ENCODE assay signal across 8 mouse cellular contexts in the genomic region with DNA sequence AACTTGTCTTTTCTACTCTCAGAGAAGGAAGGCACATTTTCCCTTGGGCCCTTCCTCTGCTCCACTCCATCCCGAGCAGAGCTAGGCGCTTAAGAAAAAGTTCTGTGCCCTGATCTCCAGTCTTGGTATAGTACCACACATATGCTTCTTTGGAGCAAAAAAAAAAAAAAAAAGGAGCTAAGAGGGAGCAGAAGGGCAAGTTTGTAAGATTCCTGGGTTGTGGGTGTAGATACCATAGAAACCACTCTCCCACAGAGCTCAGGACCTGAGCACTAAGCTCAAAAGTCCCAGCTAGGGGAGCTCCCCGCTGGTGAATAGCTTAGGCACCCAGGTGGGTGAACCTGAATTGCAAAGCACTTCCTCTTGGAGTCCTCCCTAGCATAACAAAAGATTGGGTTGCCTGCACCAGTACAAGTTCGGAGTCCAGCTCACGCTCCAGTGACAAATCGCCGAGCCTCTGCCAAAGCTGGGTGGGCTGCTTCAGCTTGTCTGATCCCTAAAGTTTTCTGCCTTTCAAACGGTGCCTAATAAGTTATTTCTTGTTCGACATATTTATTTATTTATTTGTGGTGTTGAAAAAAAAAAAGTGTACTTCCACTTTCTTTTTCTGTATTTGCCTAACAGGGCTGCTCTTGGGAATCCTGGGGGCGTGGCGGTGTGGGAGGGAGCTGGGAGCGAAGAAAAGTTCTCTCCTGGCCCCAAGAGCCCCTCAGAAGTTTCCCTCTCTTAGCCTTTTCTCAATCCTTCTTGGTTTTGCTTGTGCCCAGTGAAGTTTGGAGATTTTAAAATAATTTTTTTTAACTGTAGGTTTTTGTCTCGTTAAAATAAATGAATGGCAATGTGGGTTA. TPM values are rescaled to one million over a fixed set of nuclear protein-coding genes. Genes with fewer than 3 reads are reported as not detected.
DNase-seq lines count a peak whose midpoint lies in the region; ATAC-seq and TF ChIP-seq lines count a peak whose summit lies in the region.

No protein-coding gene starts in this region.

- DNase-seq in heart, adult 11 months: no peak
- DNase-seq in embryo, embryonic 9.5 days (ENCODE audit: extremely low spot score): peak; percentile 24
- DNase-seq in liver, postnatal 0 days: no peak
- DNase-seq in urinary bladder, adult 2 months (ENCODE audit: low spot score): no peak
- DNase-seq in cerebellum, postnatal 25 days: no peak
- DNase-seq in spleen, postnatal 4 days (ENCODE audit: low spot score in 2 of 2): no peak

- TF ChIP-seq EP300 in liver, postnatal 0 days (IDR thresholded peaks at IDR 0.05; ENCODE audit: low read depth): no peak

- H3K27me3 ChIP-seq in heart, embryonic 12.5 days (replicated peaks): peaks cover 39% of the 10 kb centered on the region
- peaks cover 3% of the 10 kb centered on the region for H3K27me3 ChIP-seq in hindbrain, embryonic 16.5 days (replicated peaks; ENCODE audit: control insufficient read depth, insufficient read depth, low read length)
- H3K27me3 ChIP-seq in liver, postnatal 0 days (ENCODE audit: insufficient read depth, low read length): peaks cover 34% of the 10 kb centered on the region

- peak overlapping the region; percentile 32; the same call in 1 of the 2 replicates for H3K9ac ChIP-seq in heart, embryonic 12.5 days
- H3K9ac ChIP-seq in hindbrain, embryonic 16.5 days (ENCODE audit: low read depth, low read length): peak overlapping the region; percentile 78
- H3K9ac ChIP-seq in liver, postnatal 0 days (replicated peaks): no peak overlapping the region

- no peak overlapping the region for H3K27ac ChIP-seq in heart, embryonic 12.5 days (ENCODE audit: poor library complexity, severe bottlenecking)
- no peak overlapping the region for H3K27ac ChIP-seq in hindbrain, embryonic 16.5 days (ENCODE audit: low read depth, low read length)
- no peak overlapping the region for H3K27ac ChIP-seq in liver, postnatal 0 days (ENCODE audit: low read depth)

- no peaks in the 10 kb centered on the region for H3K9me3 ChIP-seq in heart, embryonic 12.5 days (replicated peaks)
- no peaks in the 10 kb centered on the region for H3K9me3 ChIP-seq in hindbrain, embryonic 16.5 days (ENCODE audit: control insufficient read depth, low read length)
- no peaks in the 10 kb centered on the region for H3K9me3 ChIP-seq in liver, postnatal 0 days (ENCODE audit: low read length)

- peak overlapping the region; percentile 54 for H3K4me3 ChIP-seq in heart, embryonic 12.5 days
- peak overlapping the region; percentile 66 for H3K4me3 ChIP-seq in hindbrain, embryonic 16.5 days (ENCODE audit: low read length)
- peak overlapping the region; percentile 13 for H3K4me3 ChIP-seq in liver, postnatal 0 days (ENCODE audit: low read depth, low read length)

- no peak for ATAC-seq in heart, embryonic 12.5 days (ENCODE audit: insufficient number of reproducible peaks, low FRiP score)
- ATAC-seq in hindbrain, embryonic 16.5 days: no peak
- ATAC-seq in liver, postnatal 0 days: no peak

- H3K4me1 ChIP-seq in heart, embryonic 12.5 days (replicated peaks): peaks cover 33% of the 10 kb centered on the region
- peaks cover 23% of the 10 kb centered on the region for H3K4me1 ChIP-seq in hindbrain, embryonic 16.5 days (ENCODE audit: control insufficient read depth, insufficient read depth, low read depth, low read length)
- H3K4me1 ChIP-seq in liver, postnatal 0 days (ENCODE audit: insufficient read depth): no peaks in the 10 kb centered on the region; the same call in none of the 2 replicates

- TF ChIP-seq CTCF in liver, postnatal 0 days (IDR thresholded peaks at IDR 0.05; ENCODE audit: low read depth): no peak

- WGBS in heart, embryonic 12.5 days: 8% methylated on average over 13 of the region's 13 CpGs
- 5% methylated on average over 13 of the region's 13 CpGs for WGBS in hindbrain, embryonic 16.5 days
- 11% methylated on average over 13 of the region's 13 CpGs for WGBS in liver, postnatal 0 days (ENCODE audit: insufficient replicate concordance)

- H3K4me2 ChIP-seq in heart, embryonic 12.5 days: peak overlapping the region; percentile 91
- peak overlapping the region; percentile 94 for H3K4me2 ChIP-seq in hindbrain, embryonic 16.5 days (ENCODE audit: low read length)
- H3K4me2 ChIP-seq in liver, postnatal 0 days (ENCODE audit: low read depth, low read length): peak overlapping the region; percentile 52

- no peaks in the 10 kb centered on the region for H3K36me3 ChIP-seq in heart, embryonic 12.5 days
- no peaks in the 10 kb centered on the region for H3K36me3 ChIP-seq in hindbrain, embryonic 16.5 days (ENCODE audit: control insufficient read depth, insufficient read depth, low read length)
- no peaks in the 10 kb centered on the region for H3K36me3 ChIP-seq in liver, postnatal 0 days (replicated peaks; ENCODE audit: insufficient read depth, low read length)

RNA-seq across cellular contexts. Expression of a gene that starts 2.9 kb away (rescaled TPM):
- polyA plus RNA-seq in heart, embryonic 12.5 days (2016; fragmentation: Nextera tagmentation; extraction: Ambion mirVana): 0.17 and 0.24 TPM in 2 replicates
- polyA plus RNA-seq in hindbrain, embryonic 16.5 days (2015; fragmentation: Nextera tagmentation; extraction: Ambion mirVana): 21.5 and 23.7 TPM in 2 replicates
- not detected in 2 replicates for polyA plus RNA-seq in liver, postnatal 0 days (2015; fragmentation: Nextera tagmentation; extraction: Ambion mirVana)
- polyA plus RNA-seq in urinary bladder, adult 2 months (2012; rRNA removed): 0.32 and 0.37 TPM in 2 replicates

RNA-seq across cellular contexts. Expression of a gene that starts 54.6 kb away (rescaled TPM):
- 15.7 and 17.1 TPM in 2 replicates for polyA plus RNA-seq in heart, embryonic 12.5 days (2016; fragmentation: Nextera tagmentation; extraction: Ambion mirVana)
- polyA plus RNA-seq in hindbrain, embryonic 16.5 days (2015; fragmentation: Nextera tagmentation; extraction: Ambion mirVana): 6.8 and 8.3 TPM in 2 replicates
- polyA plus RNA-seq in liver, postnatal 0 days (2015; fragmentation: Nextera tagmentation; extraction: Ambion mirVana): 9.9 and 10.3 TPM in 2 replicates
- 9.3 and 11.2 TPM in 2 replicates for polyA plus RNA-seq in urinary bladder, adult 2 months (2012; rRNA removed)

Comparison
In these comparisons a context has a peak if more than half of its experiments do, and no peak if none do; other contexts are left out.
1. H3K4me3 ChIP-seq: peak in every context shown above with its lines; median percentile 66 in hindbrain, embryonic 16.5 days; 54 in heart, embryonic 12.5 days; 13 in liver, postnatal 0 days.
2. RNA of a gene that starts 2.9 kb away (polyA plus RNA-seq): 21.5 to 23.7 TPM in hindbrain, embryonic 16.5 days; 0.32 to 0.37 TPM in urinary bladder, adult 2 months, 0.17 to 0.24 TPM in heart, embryonic 12.5 days and not detected in liver, postnatal 0 days; every median in the first group is over 10 times any median in the second.
3. Peak in every context shown above with its lines, with median percentiles within 50 percentile points of each other: H3K4me2 ChIP-seq.